9 mouse cellular contexts compared by ENCODE assay signal in the genomic region with DNA sequence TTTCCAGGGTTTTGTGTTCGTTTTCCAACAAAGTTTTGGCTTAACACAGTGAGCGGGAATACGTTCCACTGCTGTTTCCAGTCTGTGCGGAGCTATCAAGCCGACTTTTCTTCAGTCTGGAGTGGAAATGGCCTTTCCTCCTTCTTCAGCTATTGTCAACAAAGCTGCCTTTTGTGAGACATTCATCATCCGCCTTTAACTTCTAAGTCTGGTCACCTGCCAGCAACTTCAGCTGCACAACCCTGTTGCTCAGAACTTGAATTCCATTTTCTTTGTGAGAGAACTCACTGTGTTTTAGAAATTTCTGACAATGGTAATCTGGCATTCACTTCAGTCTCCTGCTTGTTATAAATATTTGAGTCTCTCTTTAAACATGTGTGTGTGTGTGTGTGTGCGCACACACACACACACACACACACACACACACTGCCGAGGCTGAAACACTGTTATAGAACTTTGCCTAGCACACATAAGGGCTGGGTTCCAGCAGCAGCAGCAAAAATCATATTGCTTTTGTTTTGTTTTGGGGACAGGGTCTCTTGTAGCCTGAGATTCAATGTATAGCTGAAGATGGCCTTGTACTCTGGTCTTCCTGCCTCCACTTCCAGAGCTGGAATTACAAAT. TPM values are rescaled to one million over a fixed set of nuclear protein-coding genes. Genes with fewer than 3 reads are reported as not detected.
DNase-seq lines count a peak whose midpoint lies in the region; ATAC-seq lines count a peak whose summit lies in the region.
"Had no signal": no experiment of that assay in that cellular context is flagged by ENCODE, and none has a peak within 500 bp of the region (broad histone marks: within the 10 kb centered on the region; RNA-seq: fewer than 3 reads in every experiment).

No protein-coding gene starts in this region.

- no peak overlapping the region for H3K4me2 ChIP-seq in kidney, embryonic 14.5 days (replicated peaks; ENCODE audit: low read depth, low read length)

- no peak overlapping the region for H3K4me3 ChIP-seq in kidney, embryonic 14.5 days (ENCODE audit: low read length)

- DNase-seq in gastrocnemius, postnatal 10 days: peak; percentile 24
- no peak for DNase-seq in gastrocnemius, postnatal 36 days
- no peak for DNase-seq in kidney, adult 9 months
- peak; percentile 44 for DNase-seq in fibroblast of lung, adult 2 months (ENCODE audit: low read depth)
- peak; percentile 14 for DNase-seq in lung, postnatal 25 days (ENCODE audit: low spot score)
- DNase-seq in cerebellum, adult 9-10 months: no peak
- no peak for DNase-seq in MN1 (ENCODE audit: low spot score)
- DNase-seq: cerebellum, adult 18-20 months had no signal

- H3K9me3 ChIP-seq in kidney, embryonic 14.5 days (ENCODE audit: control insufficient read depth, low read length): no peaks in the 10 kb centered on the region

- intact Hi-C loops in gastrocnemius, postnatal 36 days (cut with DNase I): no loop called here

- no peaks in the 10 kb centered on the region for H3K27me3 ChIP-seq in kidney, embryonic 14.5 days (ENCODE audit: control insufficient read depth, insufficient read depth, low read length)

- H3K9ac ChIP-seq in kidney, embryonic 14.5 days (ENCODE audit: low read depth, low read length): no peak overlapping the region

- H3K27ac ChIP-seq in kidney, embryonic 14.5 days (ENCODE audit: low read depth, low read length): peak overlapping the region; percentile 74

- H3K36me3 ChIP-seq in kidney, embryonic 14.5 days (ENCODE audit: control insufficient read depth, insufficient read depth, low read length): no peaks in the 10 kb centered on the region

- ATAC-seq in kidney, embryonic 14.5 days (ENCODE audit: low FRiP score, low TSS enrichment): no peak; the same call in 1 of the 2 replicates

- peaks cover 20% of the 10 kb centered on the region for H3K4me1 ChIP-seq in kidney, embryonic 14.5 days (ENCODE audit: control insufficient read depth, insufficient read depth, low read length)

- WGBS in kidney, embryonic 14.5 days: 45% methylated on average over 8 of the region's 8 CpGs

RNA-seq across cellular contexts. Expression of a gene that starts 8.2 kb away (rescaled TPM):
- total RNA-seq in gastrocnemius, postnatal 10 days (2021): not detected
- total RNA-seq in gastrocnemius, postnatal 36 days (2021): not detected
- polyA plus RNA-seq in kidney, embryonic 14.5 days (2014; fragmentation: Nextera tagmentation; extraction: Ambion mirVana): not detected in 2 replicates

RNA-seq across cellular contexts. Expression of a gene that starts 26.7 kb away (rescaled TPM):
- 10 to 100 TPM; 21.2 to 26.8 TPM for total RNA-seq in gastrocnemius, postnatal 10 days (2021)
- total RNA-seq in gastrocnemius, postnatal 36 days (2021): 1 to 10 TPM; 4.1 to 4.4 TPM
- 7.4 and 18.0 TPM in 2 replicates for polyA plus RNA-seq in kidney, embryonic 14.5 days (2014; fragmentation: Nextera tagmentation; extraction: Ambion mirVana)

RNA-seq across cellular contexts. Expression of a gene that starts 53.5 kb away (rescaled TPM):
- total RNA-seq in gastrocnemius, postnatal 10 days (2021): 10 to 100 TPM; 10.8 to 18.0 TPM
- 1 to 10 TPM; 7.1 to 8.0 TPM for total RNA-seq in gastrocnemius, postnatal 36 days (2021)
- polyA plus RNA-seq in kidney, embryonic 14.5 days (2014; fragmentation: Nextera tagmentation; extraction: Ambion mirVana): 8.7 and 14.7 TPM in 2 replicates

Comparison
In these comparisons a context has a peak if more than half of its experiments do, and no peak if none do; other contexts are left out.
1. DNase-seq: peak in gastrocnemius, postnatal 10 days (single experiment), fibroblast of lung, adult 2 months (single experiment) and lung, postnatal 25 days (single experiment); none in gastrocnemius, postnatal 36 days (0 of 2), kidney, adult 9 months (single experiment), cerebellum, adult 9-10 months (single experiment) and MN1 (single experiment).
2. RNA of a gene that starts 26.7 kb away (total RNA-seq): 21.2 to 26.8 TPM in gastrocnemius, postnatal 10 days; 4.1 to 4.4 TPM in gastrocnemius, postnatal 36 days; every median in the first group is over 4 times any median in the second.